Mouse (Mus musculus) embryonic fibroblast, embryonic 13.5 days (primary cell): ENCODE measurements around the gene Slc35g3.

Experiments used
- CTCF ChIP-seq: IDR thresholded peaks from 2 replicates; pipeline ENCODE4 v1.5.1; 2011; ENCODE audit warnings: mild to moderate bottlenecking, control low read depth, low read length, moderate library complexity, borderline replicate concordance; ENCODE audit not compliant: insufficient read depth
- POLR2A ChIP-seq: IDR thresholded peaks from 2 replicates; pipeline ENCODE4 v1.6.1; 2011; ENCODE audit warnings: low read depth, mild to moderate bottlenecking, control low read depth, low read length, moderate library complexity

DNA sequence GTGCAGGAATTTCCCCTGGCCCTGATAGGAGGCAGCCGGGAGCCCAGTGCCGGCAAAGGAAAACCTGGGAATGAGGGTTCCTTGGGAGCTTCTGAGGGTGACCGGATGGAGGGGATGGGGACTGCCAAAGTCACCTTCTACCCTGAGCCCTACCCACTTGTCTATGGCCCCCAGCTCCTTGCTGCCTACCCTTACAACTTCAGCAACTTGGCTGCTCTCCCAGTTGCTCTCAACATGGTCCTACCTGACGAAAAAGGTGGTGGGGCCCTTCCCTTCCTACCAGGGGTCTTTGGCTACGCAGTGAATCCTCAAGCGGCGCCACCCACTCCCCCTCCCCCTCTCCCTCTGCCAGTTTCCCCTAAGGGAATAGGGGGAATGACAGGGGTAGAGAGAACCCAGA, 17.2 kb upstream of the Slc35g3 start:
- no peak for TF ChIP-seq POLR2A
- no peak for TF ChIP-seq CTCF
